Mouse (Mus musculus): ENCODE results near the gene Prnp. TPM values are rescaled to one million over a fixed set of nuclear protein-coding genes. Genes with fewer than 3 reads are reported as not detected.

The Prnp gene
- polyA plus RNA-seq, 1 experiment from 2014 or later = 30.3 TPM

GRCm38 (mm10) chr2:131886503-131887160 lies 23.1 kb upstream of the Prnp start:
- no peak overlapping the region for H3K27ac ChIP-seq
- no peaks in the 10 kb centered on the region for H3K9me3 ChIP-seq (replicated peaks)
- no peak overlapping the region for H3K9ac ChIP-seq
- ATAC-seq (ENCODE audit: low read depth) (no peak), DNase-seq (no peak)
- H3K4me2 ChIP-seq = no peak overlapping the region
- peaks cover 5% of the 10 kb centered on the region; the same call in 1 of the 2 replicates for H3K4me1 ChIP-seq (replicated peaks)
- H3K36me3 ChIP-seq = no peaks in the 10 kb centered on the region
- no peak overlapping the region for H3K4me3 ChIP-seq (replicated peaks)
- 47% methylated on average over 6 of the region's 6 CpGs for WGBS (ENCODE audit: insufficient replicate concordance)
- H3K27me3 ChIP-seq = peaks cover 16% of the 10 kb centered on the region

GRCm38 (mm10) chr2:131888233-131888632 lies 21.5 kb upstream of the Prnp start:
- Histone ChIP-seq H3K4me3 (replicated peaks) (no peak overlapping the region), H3K4me2 (no peak overlapping the region), H3K36me3 (no peaks in the 10 kb centered on the region), H3K9me3 (replicated peaks) (no peaks in the 10 kb centered on the region), H3K27ac (no peak overlapping the region), H3K4me1 (replicated peaks) (peaks cover 18% of the 10 kb centered on the region; the same call in 1 of the 2 replicates), H3K9ac (no peak overlapping the region), H3K27me3 (peaks cover 22% of the 10 kb centered on the region)
- ATAC-seq (ENCODE audit: low read depth) = no peak
- 13% methylated on average over 7 of the region's 7 CpGs for WGBS (ENCODE audit: insufficient replicate concordance)
- DNase-seq = no peak

- H3K9me3 ChIP-seq (replicated peaks) = no peaks in the 10 kb centered on the region
- no peak overlapping the region for H3K4me2 ChIP-seq
- peaks cover 18% of the 10 kb centered on the region; the same call in 1 of the 2 replicates for H3K4me1 ChIP-seq (replicated peaks)
- no peak overlapping the region for H3K4me3 ChIP-seq (replicated peaks)
- no peaks in the 10 kb centered on the region for H3K36me3 ChIP-seq
- 47% methylated on average over 5 of the region's 5 CpGs for WGBS (ENCODE audit: insufficient replicate concordance)
- H3K27me3 ChIP-seq = peaks cover 20% of the 10 kb centered on the region
- H3K27ac ChIP-seq = no peak overlapping the region; the same call in 1 of the 2 replicates
- no peak for ATAC-seq (ENCODE audit: low read depth)
- H3K9ac ChIP-seq = no peak overlapping the region
- no peak for DNase-seq
Measured at GRCm38 (mm10) chr2:131892534-131892933, 17.2 kb upstream of the Prnp start.

GRCm38 (mm10) chr2:131895106-131895505 lies 14.6 kb upstream of the Prnp start:
- ATAC-seq (ENCODE audit: low read depth) = no peak

GRCm38 (mm10) chr2:131896011-131896410 lies 13.7 kb upstream of the Prnp start:
- 81% methylated on average over 4 of the region's 4 CpGs for WGBS (ENCODE audit: insufficient replicate concordance)
- Histone ChIP-seq H3K4me1 (replicated peaks) (peaks cover 17% of the 10 kb centered on the region), H3K9me3 (replicated peaks) (no peaks in the 10 kb centered on the region), H3K27ac (no peak overlapping the region), H3K27me3 (0 out of 2 replicates have a peak, but pooled peaks cover 6% of the 10 kb centered on the region), H3K36me3 (no peaks in the 10 kb centered on the region), H3K4me3 (replicated peaks) (no peak overlapping the region), H3K9ac (no peak overlapping the region), H3K4me2 (no peak overlapping the region)
- DNase-seq (no peak), ATAC-seq (ENCODE audit: low read depth) (no peak)

More at GRCm38 (mm10) chr2:131895106-131895505, 14.6 kb upstream of the Prnp start:
- no peak overlapping the region for H3K4me3 ChIP-seq (replicated peaks)
- no peak overlapping the region for H3K27ac ChIP-seq
- peaks cover 7% of the 10 kb centered on the region; the same call in 1 of the 2 replicates for H3K27me3 ChIP-seq
- H3K4me1 ChIP-seq (replicated peaks) = peaks cover 18% of the 10 kb centered on the region; the same call in 1 of the 2 replicates
- no peak overlapping the region for H3K9ac ChIP-seq
- 61% methylated on average over 2 of the region's 2 CpGs for WGBS (ENCODE audit: insufficient replicate concordance)
- H3K9me3 ChIP-seq (replicated peaks) = no peaks in the 10 kb centered on the region
- H3K36me3 ChIP-seq = no peaks in the 10 kb centered on the region
- H3K4me2 ChIP-seq = no peak overlapping the region
- DNase-seq = no peak

- Histone ChIP-seq H3K36me3 (no peaks in the 10 kb centered on the region), H3K9me3 (replicated peaks) (no peaks in the 10 kb centered on the region), H3K27me3 (0 out of 2 replicates have a peak, but pooled peaks cover 1% of the 10 kb centered on the region), H3K9ac (no peak overlapping the region), H3K27ac (no peak overlapping the region), H3K4me2 (no peak overlapping the region), H3K4me1 (replicated peaks) (peaks cover 5% of the 10 kb centered on the region), H3K4me3 (replicated peaks) (no peak overlapping the region)
- WGBS (ENCODE audit: insufficient replicate concordance) = 78% methylated on average over 12 of the region's 12 CpGs
- DNase-seq = no peak
- ATAC-seq (ENCODE audit: low read depth) = no peak
Measured at GRCm38 (mm10) chr2:131897336-131898109, 12.2 kb upstream of the Prnp start.

GRCm38 (mm10) chr2:131902423-131902822 lies 7.3 kb upstream of the Prnp start:
- H3K36me3 ChIP-seq = no peaks in the 10 kb centered on the region
- H3K9ac ChIP-seq = no peak overlapping the region
- no peak overlapping the region for H3K4me2 ChIP-seq
- H3K4me3 ChIP-seq (replicated peaks) = no peak overlapping the region
- DNase-seq (no peak), ATAC-seq (ENCODE audit: low read depth) (no peak)
- H3K9me3 ChIP-seq (replicated peaks) = no peaks in the 10 kb centered on the region
- H3K27me3 ChIP-seq = no peaks in the 10 kb centered on the region
- no peak overlapping the region for H3K27ac ChIP-seq
- peaks cover 40% of the 10 kb centered on the region for H3K4me1 ChIP-seq (replicated peaks)
- 72% methylated on average over 3 of the region's 3 CpGs for WGBS (ENCODE audit: insufficient replicate concordance)

GRCm38 (mm10) chr2:131902867-131903266 lies 6.9 kb upstream of the Prnp start:
- H3K9ac ChIP-seq = no peak overlapping the region
- H3K4me1 ChIP-seq (replicated peaks) = peaks cover 40% of the 10 kb centered on the region
- H3K36me3 ChIP-seq = no peaks in the 10 kb centered on the region
- H3K4me2 ChIP-seq = no peak overlapping the region
- no peak for DNase-seq
- ATAC-seq (ENCODE audit: low read depth) = no peak
- H3K9me3 ChIP-seq (replicated peaks) = no peaks in the 10 kb centered on the region
- 35% methylated on average over 8 of the region's 8 CpGs for WGBS (ENCODE audit: insufficient replicate concordance)
- no peak overlapping the region for H3K27ac ChIP-seq
- H3K4me3 ChIP-seq (replicated peaks) = no peak overlapping the region
- no peaks in the 10 kb centered on the region for H3K27me3 ChIP-seq

- no peak overlapping the region for H3K4me3 ChIP-seq (replicated peaks)
- peak overlapping the region; percentile 55 for H3K9ac ChIP-seq
- no peaks in the 10 kb centered on the region for H3K36me3 ChIP-seq
- no peaks in the 10 kb centered on the region for H3K9me3 ChIP-seq (replicated peaks)
- H3K27ac ChIP-seq = peak overlapping the region; percentile 89
- 8% methylated on average over 5 of the region's 5 CpGs for WGBS (ENCODE audit: insufficient replicate concordance)
- peaks cover 55% of the 10 kb centered on the region for H3K4me1 ChIP-seq (replicated peaks)
- DNase-seq = peak; percentile 61
- peak overlapping the region; percentile 55 for H3K4me2 ChIP-seq
- ATAC-seq (ENCODE audit: low read depth) = peak; percentile 89
- H3K27me3 ChIP-seq = no peaks in the 10 kb centered on the region
Measured at GRCm38 (mm10) chr2:131905025-131905424, 4.7 kb upstream of the Prnp start.

- Histone ChIP-seq H3K27ac (peak overlapping the region; percentile 89), H3K4me3 (replicated peaks) (no peak overlapping the region), H3K36me3 (no peaks in the 10 kb centered on the region), H3K9ac (peak overlapping the region; percentile 44), H3K4me2 (peak overlapping the region; percentile 55), H3K4me1 (replicated peaks) (peaks cover 61% of the 10 kb centered on the region), H3K27me3 (no peaks in the 10 kb centered on the region), H3K9me3 (replicated peaks) (no peaks in the 10 kb centered on the region)
- 38% methylated on average over 6 of the region's 6 CpGs for WGBS (ENCODE audit: insufficient replicate concordance)
- DNase-seq (no peak), ATAC-seq (ENCODE audit: low read depth) (no peak)
Measured at GRCm38 (mm10) chr2:131905776-131906175, 4.0 kb upstream of the Prnp start.

- Histone ChIP-seq H3K9ac (no peak overlapping the region), H3K4me2 (no peak overlapping the region), H3K4me1 (replicated peaks) (peaks cover 66% of the 10 kb centered on the region), H3K27me3 (no peaks in the 10 kb centered on the region), H3K9me3 (replicated peaks) (no peaks in the 10 kb centered on the region), H3K4me3 (replicated peaks) (no peak overlapping the region), H3K27ac (no peak overlapping the region), H3K36me3 (no peaks in the 10 kb centered on the region)
- WGBS (ENCODE audit: insufficient replicate concordance) = 93% methylated on average over 3 of the region's 3 CpGs
- no peak for ATAC-seq (ENCODE audit: low read depth)
- no peak for DNase-seq
Measured at GRCm38 (mm10) chr2:131906266-131906665, 3.5 kb upstream of the Prnp start.

All from liver, embryonic 13.5 days (tissue).